Mouse (Mus musculus) testis, adult 2 months (tissue): ENCODE results near the gene Cdk16.

Experiments used
- CTCF ChIP-seq: fragments of 200-500 bp; IDR thresholded peaks from 2 replicates; pipeline ENCODE4 v1.5.1; 2012; ENCODE audit warnings: low read depth, mild to moderate bottlenecking, inconsistent platforms, low read length, moderate library complexity; ENCODE audit not compliant: control insufficient read depth, insufficient read depth, insufficient replicate concordance
- POLR2A ChIP-seq: fragments of 200-500 bp; IDR thresholded peaks from 2 replicates; pipeline ENCODE4 v1.6.1; 2012; ENCODE audit warnings: low read depth, mild to moderate bottlenecking, inconsistent platforms, low read length, moderate library complexity; ENCODE audit not compliant: control insufficient read depth

DNA sequence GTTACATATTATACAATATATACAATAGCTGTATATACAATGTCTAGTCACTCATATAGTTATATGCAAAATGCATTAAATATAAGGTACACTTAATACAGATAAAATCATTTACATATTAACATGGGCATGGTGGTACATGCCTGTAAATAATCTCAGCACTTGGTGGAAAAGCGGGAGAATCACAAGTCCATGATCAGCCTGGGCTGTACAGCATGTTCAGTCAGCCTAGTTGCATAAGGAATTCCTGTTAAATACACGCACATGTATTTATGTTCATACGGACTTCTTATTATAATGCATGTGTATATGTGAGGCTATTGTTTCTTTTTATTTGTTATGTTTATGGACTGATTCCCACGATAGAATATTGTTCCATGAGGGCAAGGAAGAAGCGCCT is 30.2 kb upstream of the Cdk16 start:
- TF ChIP-seq CTCF (no peak), POLR2A (no peak)
